Mouse (Mus musculus) cerebellum, postnatal 14 days (tissue): ENCODE data around the gene Clec4d.
"Not testable (repeated sequence)": the region's sequence is repeated elsewhere in the genome, so short reads cannot be mapped to it uniquely, and the experiment has no call there.

Source experiments
- DNase-seq, 2 experiments: peaks; one replicate each; pipeline ENCODE4 v3.0.0; 2021; ENCODE audit warnings: mixed read lengths in 2 of 2

Gene Clec4d

DNA sequence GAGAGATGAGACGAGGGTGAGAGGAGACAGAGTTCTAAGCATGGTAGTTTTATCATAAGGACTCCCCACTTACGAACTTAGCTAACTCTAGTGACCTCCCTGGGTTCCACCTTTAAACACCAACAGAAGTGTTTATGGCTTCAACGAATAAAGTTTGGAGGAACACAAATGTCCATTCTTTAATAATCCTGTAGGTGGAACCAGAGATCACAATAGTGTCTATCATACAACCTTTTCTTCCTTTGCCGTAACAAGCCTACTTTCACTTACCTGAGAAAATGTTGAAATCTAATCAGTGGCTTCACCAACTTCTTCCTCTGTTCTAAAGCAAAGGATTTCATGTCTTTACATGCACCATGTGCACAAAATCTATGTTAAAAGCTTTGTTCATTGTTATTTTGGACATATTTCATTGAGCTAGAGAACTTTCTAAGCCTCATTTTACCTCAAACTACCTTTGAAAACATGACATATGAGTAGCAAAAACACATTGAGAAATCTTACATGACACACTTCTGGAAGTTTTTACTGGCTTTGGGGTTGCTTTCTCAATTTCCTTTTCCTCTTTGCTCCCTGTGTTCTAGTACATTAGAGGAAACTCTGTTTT lies at the start of gene Clec4d:
Gene Clec4d (plus strand): TSS at position 557 of the 607 bp plus-strand sequence.
- DNase-seq = no peak

DNA sequence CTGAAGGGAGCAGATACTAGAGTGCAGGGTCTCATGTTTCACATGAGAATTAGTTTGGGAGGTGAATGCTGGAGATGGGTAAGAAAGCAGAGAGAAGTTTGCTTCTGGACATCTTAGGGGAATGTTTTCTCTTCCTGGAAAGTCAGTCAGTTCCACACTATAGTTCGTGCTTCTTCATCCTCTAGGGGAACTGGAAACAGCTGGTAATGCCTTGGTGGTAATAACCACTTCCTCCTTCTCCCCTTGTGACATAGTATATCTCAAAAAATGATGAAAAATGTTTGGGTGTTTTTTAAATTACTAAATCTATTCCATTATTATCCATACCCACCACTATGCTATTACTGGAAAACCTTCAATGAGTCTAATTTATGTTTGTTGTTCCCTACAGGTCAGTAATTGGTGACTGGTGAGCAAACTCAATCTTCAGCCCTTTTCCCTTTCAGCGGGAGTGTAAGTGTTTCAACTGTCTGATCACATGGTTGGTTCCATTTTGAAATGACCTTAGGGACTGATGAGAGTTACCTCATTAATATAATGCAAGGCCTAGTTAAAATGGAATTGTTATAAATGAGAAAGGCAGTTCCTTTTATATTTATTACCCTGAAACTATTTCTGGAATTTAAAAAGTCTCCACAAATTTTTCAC lies 34.3 kb upstream of the Clec4d start:
- no peak for DNase-seq

DNA sequence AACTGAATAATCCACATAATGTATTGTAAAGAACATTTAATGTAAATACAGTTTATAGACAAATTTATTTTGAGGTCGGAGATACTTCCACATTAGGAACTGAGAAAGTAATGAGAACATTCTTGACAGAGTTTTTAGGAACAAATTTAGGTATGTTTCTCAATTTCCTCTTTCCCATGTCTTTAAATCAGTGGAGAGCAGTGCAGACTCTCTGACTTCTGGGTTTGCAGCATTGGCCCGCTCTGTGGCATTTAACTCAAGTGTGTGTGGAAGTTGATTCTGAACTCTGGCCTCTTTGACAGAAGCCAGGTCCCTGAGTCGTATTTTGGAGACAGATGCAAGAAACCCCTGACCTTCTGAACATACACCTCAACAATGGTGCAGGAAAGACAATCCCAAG lies 32.3 kb upstream of the Clec4d start, which contains the start of gene Clec4n:
Gene Clec4n (plus strand): TSS at position 200 of the 400 bp plus-strand sequence.
- DNase-seq = no peak

DNA sequence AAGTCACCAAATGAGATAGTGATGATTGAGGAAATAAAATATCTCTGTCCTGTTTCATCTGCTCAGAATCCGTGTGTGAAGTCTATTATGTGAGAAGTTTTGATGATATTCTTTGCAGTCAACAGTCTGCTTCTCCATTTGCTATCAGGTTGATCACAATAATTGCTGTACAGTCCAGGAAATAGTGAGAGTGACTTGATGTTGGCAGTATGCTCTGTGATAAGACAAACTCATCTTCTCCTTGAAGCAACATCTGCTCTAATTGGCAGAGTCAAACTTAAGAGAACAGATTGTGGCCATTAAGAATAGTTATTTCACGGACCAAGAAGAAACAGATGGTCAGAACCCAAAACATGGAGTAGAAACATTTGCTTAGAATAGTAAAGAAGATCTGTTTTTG lies 30.8 kb upstream of the Clec4d start:
- no peak for DNase-seq

DNA sequence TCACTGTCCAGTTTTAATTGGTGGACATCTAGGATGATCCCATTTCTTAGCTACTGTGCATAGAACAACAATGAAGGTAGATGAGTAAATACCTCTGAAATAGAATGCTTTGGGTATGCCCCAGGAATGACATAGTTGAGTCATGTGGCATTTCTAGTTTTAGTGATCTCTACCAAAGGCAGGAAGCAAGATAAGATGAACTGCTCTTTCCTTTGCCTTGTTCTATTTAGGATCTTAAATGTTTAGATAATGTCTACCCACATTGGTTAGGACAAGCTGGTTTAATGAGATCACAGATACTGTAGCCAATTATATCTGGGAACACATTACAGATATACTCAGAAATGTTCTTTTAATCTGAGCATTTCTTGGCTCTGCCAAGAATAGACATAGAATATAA lies 24.3 kb upstream of the Clec4d start:
- no peak for DNase-seq

DNA sequence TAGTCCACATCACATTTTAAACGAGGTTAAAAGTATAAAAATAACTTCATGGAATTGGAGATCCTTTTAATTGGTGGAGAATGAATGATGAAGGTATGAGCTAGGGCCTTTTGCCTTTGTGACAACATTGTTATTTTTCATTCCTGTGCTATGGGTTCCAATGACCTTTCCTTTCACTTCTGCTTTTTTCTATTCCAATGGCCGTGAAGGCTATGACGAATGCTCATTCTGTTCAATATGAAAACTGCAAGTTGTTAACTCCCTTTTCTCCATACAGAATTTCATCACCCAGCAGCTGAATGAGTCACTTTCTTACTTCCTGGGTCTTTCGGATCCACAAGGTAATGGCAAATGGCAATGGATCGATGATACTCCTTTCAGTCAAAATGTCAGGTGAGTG lies 17.7 kb upstream of the Clec4d start:
- no peak for DNase-seq

DNA sequence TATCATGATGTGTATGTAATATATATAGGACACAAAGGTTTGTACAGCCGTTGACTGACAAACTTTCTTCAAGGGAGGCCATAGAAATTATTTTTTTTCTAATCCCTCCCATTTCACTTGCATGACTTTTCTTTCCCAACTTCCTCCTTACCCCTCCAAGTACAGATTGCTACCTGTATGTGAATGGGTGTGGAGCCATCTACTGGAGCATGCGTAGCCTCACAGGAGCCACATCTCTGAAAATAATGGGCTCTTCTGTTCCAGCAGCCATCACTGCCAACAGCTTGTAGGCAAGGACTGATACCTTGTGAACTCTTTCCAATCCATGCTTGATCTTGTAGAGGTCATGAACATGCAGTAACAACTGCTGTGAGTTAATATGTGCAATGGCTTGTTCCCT lies 13.0 kb upstream of the Clec4d start:
- not testable (repeated sequence) for DNase-seq

DNA sequence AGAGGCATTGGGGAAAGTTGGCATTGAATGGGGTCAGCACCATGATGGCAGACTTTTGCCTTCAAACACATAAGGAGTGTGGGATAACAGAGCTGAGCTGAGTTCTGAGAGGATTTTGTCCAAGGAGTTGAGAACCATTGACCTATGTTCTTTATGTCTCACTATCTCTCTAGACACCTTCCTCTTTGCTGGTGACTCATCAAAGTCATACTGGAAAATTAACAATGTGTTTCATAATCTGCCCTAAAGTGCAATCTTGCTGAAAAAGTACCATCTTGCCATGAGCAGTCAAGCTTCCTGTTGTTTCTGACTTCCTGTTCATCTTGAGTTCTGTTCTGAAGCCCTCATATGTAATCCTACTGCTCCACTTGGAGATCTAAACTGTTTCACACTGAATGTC lies 9.2 kb upstream of the Clec4d start:
- no peak for DNase-seq

DNA sequence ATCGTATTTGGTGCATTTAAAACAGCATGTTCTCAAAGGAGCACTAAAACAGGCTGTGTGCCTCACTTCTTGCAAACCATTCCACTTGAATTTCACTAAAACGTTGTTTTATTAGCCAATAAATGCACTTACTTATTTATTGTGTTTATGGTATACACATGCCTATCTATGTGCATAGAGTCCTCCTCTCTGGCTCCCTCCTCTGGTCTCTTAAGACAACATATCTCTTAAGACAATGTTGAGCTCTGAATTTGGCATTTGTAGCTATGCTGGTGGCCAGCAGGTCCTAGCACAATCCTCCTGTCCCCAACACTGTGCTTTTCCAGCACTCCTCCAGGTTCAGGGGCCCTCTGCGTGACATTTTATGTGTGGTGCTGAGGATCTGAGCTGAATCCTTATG lies 3.0 kb upstream of the Clec4d start:
- no peak for DNase-seq

DNA sequence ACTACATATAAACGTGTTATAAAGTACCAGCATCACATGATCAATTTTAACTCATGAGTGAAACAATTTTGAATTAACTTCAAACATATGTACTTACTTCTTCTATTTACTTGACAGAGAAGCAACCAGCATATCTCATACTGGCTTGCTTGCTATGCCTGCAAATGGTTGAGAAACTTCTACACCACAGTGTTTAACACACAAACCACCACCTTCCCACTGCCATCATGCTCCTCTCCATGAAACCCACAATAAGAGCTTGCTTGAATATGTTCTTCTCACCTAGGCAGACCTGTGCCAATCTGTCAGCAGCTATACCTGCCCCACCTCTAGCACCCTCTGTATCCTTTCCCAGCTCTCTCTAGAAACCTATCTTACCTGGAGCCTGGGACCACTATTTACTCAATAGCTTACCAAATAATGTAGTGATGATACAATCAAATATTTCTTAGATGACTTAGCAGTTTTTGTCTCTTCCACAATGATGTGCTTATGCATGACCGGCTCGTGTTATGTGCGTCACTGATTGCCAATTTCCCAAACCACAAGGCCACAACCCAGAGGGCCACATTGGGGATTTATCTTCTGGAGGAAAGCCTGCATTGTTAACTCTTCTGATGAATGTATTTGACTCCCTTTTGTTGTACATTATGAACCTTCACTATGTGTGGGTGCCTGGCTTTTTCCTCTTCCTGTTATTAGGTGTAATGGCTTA lies 1.9 kb upstream of the Clec4d start:
- no peak for DNase-seq

DNA sequence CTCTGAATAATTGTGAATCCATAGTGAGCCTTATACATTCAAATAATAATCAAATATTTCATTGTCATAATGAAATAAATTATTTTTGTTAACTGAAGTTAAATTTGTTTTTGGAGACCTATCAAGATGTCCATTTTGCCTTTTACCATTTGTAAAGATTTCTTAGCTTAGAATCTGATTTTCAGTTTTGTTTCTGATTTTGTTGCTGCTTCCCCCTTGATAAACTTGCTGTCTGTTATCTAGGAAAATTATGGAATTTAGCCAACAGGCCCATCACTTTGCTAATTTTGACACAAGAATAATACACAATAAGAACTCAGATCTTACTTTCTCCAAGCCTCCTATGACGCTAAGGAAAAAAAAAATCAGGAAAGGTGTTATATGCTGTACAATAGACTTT lies 1.0 kb upstream of the Clec4d start:
- no peak for DNase-seq

DNA sequence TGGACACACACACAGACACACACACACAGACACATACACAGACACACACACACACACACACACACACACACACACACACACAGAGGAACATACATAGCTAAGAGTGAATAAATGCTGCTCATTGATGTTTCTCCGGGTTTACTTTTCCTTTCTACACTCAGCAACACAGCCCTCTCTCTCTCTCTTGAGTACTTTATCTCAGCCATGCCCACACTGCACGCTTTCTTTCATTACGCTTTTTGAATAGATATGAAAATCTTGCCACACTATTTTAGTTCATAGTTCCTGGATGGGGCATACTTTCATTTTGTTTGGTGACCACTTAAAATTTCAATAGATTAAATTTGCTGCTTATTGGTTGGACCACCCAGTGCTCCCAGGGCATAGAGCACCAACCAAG lies 2.3 kb downstream of the Clec4d start:
- no peak for DNase-seq

DNA sequence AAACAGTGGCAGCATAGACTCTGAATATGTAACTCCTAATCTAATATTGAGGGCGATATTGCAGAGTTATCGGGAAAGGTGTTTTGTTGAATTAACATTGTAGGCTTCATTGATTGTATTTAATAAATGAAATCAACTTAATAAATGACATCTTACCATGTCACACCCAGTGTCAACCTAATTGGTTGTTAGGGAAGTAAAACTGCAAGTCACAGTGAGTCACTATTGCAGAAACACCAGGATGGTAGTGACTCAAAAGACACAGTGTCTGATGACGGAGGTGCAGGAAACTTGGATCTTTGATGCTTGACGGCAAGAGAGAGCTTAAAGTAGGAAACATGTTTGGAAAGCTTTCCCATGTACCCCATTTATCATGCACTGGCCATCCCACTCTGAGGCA lies 3.9 kb downstream of the Clec4d start:
- no peak for DNase-seq

DNA sequence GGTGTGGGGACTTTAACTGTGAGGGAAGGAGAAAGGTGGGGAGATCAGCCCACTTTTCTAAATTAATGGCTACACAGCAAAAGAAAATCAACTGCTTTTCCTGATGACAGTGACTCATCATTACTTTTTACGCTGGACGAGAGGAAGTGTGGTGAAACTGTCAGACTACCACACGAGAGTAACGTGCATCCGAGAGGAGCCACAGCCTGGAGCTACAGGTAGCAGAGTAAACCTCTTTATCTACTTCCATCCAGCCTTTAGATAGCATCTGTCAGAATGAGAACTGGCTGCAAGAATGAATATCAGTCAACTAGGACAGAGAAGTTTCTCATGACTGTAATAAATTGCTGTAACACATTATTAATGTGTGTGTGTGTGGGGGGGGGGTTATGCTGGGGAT lies 5.0 kb downstream of the Clec4d start:
- no peak for DNase-seq

DNA sequence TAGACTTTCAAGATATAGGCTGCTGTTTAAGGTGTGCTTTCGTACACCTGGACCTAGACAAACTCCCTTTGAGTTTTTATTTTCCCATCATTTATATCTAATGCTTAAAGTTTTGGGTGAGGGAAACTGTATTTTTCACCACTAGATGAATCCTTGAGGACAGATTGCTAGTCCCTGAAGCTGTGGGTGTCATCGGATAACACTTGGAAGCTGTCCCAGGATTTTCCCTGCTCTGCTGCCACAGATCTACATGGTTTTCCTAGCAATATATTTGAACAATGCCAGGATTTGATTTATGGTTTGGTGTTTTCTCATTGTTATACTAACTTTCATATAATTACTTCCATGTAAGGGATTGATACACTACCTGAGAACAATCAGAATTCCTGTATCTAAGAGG lies 17.5 kb downstream of the Clec4d start:
- DNase-seq = no peak

DNA sequence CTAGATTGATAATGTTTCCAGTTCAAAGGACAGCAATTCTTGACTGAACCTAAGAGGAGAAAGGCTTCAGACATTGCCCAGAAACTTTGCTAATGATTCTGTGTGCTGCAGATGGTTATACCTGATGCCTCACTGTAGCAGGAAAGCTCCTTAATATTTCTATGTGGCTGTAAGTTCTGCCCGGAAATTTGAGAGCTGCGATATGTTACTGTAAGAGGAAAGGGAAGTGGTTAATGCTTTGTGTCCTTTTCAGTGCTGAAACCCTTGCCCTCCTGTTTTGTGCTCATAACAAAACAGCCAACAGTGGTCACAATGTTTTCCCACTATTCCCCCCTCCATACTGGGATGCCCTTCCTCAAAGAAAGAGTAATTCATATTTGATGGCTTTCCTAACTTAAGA lies 24.4 kb downstream of the Clec4d start:
- no peak for DNase-seq

DNA sequence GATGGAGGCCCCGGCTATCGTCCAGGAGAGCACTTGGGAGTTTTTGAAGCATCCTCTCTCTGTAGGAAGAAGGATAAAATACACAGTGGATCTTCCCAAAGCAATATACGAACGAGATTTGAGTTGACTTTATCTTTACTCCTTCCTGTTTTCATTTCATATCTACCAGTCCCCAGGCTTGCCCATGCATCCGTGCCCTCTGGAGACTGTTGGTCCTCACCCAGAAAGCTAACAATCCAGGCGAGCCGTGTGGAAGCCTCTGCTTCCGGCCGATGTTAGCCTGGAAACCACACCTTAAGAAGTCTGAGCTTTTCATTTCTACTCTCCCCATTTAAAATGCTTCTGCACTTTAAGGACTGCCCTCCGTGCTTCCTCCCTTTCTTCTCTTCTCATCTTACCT lies 27.0 kb downstream of the Clec4d start:
- DNase-seq = no peak

DNA sequence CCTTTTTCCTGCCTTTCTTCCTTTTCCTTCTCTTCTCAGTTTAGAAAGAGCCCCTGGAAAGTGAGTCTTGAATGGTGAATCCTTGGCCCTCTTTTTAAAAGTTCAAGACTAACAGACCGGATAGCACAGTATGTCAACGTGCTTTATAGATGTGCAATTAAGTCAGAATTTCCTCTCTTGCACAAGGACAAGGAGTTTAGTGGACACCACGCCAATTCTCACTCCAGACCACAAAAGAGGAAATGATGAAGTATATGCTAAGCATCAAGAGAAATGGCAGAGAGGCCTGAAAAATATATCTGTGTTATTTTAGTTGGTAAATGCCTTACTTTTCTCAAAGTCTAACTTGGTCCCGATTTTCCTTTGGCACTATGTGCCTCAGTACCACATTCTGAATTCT lies 27.8 kb downstream of the Clec4d start, which contains the start of gene Clec4e:
Gene Clec4e (minus strand): TSS at position 118 of the 400 bp plus-strand sequence.
- DNase-seq = no peak

DNA sequence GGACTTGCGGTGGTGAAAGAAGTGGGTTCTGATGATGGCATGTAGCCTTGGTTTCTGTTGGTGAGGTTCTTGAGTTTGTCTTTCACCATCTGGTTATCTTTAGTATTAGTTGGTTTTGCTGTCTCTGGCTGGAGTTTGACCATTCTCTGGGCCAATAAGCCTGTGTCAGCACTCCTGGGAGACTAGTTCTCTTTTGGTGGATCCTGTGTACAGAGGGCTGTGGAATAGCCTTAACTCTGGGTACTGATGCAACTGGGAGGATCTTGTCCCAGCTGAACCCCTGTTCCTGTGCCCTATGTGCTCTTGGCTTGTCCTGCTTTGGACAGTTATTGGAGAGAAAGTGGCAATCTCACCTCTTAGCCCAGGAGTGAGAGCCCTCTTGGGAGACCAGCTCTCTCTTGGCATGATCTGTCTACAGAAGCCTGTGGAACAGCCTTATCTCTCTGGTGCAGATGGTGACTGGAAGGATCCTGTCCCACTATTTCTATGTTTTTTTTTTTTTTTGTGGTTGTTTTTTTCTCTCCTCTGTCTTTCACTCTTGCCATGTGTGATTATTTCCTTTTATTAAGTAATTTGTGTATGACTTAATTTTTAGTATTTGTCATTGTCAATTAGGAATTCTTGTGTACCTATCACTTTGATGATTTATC lies 31.0 kb downstream of the Clec4d start:
- no peak for DNase-seq

DNA sequence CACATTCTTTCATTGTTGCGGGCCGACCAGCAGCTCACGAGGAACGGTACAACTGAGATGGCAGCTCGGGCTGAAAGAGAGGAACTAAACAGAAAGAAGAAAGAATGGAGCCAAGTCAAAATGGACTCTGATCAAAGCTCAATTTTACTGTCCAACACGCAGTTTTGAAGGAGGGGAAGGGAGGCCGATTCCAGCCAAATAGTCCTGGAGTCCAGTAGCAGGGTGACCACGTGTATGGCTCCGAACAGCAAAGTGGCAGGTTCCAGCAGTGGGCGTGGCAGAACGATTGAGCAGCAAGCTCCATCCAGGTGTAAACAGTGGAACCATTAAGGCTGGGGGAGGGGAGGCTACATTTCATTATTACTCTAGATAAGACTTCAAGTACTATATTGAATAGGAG lies 31.6 kb downstream of the Clec4d start:
- not testable (repeated sequence) for DNase-seq

DNA sequence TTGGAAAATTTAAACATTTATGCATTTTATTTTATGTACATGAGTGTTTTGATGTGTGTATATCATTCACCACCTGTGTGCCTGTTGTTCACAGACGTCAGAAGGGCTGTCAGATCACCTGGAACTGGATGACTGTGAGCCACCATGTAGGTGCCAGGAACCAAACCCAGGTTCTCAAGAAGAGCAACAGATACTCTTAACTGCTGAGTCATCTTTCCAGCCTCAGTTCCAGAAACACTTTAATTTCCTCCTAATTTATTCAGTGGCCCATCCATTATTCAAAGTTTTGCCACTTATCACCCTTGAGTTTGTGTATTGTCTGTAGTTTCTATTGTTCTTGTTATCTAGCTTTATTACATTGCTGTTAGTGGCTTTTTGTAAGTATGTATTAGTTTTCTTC lies 34.8 kb downstream of the Clec4d start:
- DNase-seq = no peak

DNA sequence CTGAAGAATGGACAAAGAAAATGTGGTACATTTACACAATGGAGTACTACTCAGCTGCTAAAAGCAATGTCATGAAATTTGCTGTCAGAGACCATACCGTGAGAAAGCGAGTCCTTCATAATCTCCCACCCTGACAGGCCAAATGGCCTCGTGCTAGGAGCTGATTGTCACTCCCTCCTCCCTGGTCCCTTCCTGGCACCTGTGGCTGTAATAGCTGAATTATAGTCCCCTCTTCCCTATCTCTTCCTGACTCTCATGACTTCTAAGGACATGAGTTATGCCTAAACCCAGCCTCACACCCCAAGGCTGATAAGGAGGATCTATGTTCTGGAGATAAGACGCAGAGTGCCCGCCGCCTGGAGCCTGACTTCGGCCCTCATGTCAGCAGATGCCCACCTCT lies 44.4 kb downstream of the Clec4d start:
- not testable (repeated sequence) for DNase-seq

DNA sequence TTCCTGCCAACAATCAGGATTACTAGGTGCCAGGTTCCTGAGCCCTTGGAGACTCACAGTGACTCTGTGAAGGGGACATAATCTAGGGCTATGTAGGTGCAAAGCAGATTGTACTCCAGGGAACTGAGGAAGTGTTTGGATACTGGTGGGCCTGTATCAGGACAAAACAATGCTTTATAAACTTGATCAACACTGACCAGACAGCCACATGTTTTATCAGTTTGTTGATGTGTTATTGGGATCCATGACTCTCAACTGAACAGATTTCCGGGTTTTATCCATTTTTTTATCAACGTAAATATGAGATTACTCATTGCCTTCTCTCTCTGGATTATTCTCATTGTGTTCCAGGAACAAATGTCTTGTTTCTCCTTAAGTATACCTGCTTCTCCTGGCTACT lies 46.1 kb downstream of the Clec4d start, which contains the start of gene Vmn2r19:
Gene Vmn2r19 (plus strand): TSS at position 301 of the 400 bp plus-strand sequence.
- no peak for DNase-seq
